Mouse (Mus musculus) testis, postnatal 10 days (tissue): Measurements from ENCODE around the gene Muc2.

Experiments
- DNase-seq: peaks from one replicate; pipeline ENCODE4 v3.0.0; 2021; ENCODE audit warnings: low spot score

Muc2 gene

GRCm38 (mm10) chr7:141770521-141770920 lies 80.4 kb downstream of the Muc2 start:
- no peak for DNase-seq

GRCm38 (mm10) chr7:141770988-141771387 lies 80.8 kb downstream of the Muc2 start:
- no peak for DNase-seq

DNA sequence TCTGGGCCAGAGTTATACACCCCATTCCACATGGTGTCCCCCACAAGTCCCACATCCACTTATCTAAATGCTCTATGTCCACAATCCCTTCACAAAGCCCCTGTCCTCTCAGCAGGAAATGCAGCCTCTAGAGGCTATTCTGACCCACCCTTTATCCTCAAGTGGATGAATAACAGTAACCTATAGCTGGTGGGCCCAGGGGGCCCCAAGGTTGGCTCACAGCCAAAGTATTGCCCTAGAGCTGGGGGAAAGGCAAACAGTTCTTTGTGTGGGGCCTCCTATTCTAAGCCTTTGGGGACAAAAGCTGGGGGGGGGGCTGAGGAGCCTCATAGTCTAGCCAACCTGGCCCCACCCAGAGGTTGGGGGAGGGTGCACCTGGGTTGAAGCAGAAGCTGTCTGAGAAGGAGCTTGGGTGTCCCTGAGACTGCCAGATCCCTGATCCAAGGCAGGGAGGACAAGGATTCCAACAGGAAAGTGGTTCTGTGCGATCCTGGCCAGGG lies 82.0 kb downstream of the Muc2 start:
- no peak for DNase-seq

DNA sequence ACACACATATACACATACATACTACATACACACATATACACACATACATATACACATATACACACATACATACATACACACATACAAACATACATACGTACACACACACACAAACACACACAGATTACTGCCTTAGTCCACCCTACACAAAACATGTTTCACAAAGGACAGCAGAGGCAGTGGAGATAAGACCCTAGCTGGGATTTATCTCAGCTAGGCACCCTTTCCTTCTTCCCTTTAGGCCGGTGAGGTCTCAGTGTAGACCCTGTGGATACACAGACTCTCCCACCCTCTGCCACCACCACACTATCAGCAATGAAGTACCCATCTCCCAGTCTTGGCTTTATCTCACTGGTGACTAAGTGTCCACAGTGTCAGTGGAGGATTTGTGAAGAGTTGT lies 84.7 kb downstream of the Muc2 start:
- DNase-seq = no peak

GRCm38 (mm10) chr7:141776199-141776598 lies 86.1 kb downstream of the Muc2 start:
- no peak for DNase-seq

DNA sequence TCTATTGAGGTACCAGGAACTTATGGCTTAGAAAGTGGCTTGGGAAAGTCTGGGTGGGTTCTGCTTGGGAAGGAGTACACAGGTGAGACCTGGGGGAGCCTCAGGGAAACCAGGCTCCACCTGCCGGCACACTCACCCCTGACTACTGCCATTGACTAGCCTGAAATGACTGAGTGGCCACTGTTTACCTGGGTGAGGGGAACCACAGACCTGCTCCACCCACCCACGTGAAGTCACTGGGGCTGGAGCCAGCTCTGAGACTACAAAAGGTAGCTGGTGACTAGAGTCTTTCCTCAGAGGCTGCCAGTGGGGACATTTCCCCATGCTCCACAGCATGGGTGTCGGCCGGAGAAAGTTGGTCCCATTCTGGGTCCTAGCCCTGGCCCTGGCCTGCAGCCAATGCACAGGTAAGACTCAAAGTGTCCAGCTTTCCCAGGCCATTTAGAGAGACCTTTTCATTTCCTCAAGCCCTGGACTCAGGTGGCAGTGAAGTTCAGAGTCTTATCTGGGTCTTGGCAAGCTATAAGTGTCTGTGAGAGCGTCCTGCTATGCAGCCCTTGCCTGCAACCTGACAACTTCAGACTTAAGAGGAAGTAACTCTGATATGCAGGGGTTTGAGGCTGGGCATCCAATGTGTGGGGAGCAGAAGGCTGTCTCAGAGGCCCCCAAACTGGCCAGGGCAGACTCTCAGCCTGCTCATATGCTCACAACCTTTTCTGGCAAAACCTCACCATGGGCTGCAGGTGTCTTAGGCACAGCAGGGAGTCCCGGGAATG lies 98.7 kb downstream of the Muc2 start, which contains the start of gene Muc5ac:
Gene Muc5ac (plus strand): TSS at position 296 of the 776 bp plus-strand sequence.
- DNase-seq = no peak

DNA sequence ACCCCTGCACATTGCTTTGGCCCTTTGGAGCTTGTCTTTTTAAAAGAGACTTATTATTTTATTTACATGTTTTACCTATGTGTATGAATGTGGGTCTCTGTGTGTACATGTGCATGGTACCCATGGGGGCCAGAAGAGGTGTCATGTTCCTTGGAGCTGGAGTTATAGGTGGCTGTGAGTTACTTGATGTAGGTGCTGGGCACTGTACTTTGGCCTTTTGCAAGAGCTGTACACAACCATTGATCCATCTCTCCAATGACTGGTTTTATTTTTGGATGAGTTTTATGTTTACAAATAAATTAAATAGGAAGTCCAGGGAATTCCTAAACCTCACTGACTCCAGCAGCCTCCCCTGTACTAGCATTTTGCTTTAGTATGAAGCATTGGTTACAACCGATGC lies 104.1 kb downstream of the Muc2 start:
- no peak for DNase-seq

DNA sequence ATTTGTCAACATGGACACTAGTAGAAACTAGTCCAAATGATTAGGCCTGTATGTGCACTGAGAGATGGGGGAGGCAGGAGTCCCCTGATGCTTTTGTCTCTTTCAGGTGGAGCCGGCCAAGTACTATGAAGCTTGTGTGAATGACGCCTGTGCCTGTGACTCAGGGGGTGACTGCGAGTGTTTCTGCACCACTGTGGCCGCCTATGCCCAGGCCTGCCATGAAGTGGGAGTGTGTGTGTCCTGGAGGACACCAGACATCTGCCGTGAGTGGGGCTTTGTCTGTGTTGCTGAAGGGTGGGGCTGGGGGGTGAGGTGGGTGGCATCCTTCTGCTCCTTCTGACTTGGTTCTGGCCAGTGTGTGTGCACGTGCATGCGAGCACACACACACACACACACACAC lies 113.1 kb downstream of the Muc2 start:
- no peak for DNase-seq
